Mouse (Mus musculus) limb, embryonic 10.5 days (tissue): ENCODE measurements around the gene Rnf169. TPM values are rescaled to one million over a fixed set of nuclear protein-coding genes. Genes with fewer than 3 reads are reported as not detected.

ENCODE experiments used
- DNase-seq: peaks from one replicate; pipeline ENCODE4 v3.0.0-alpha.2; 2017; ENCODE audit warnings: low spot score
- H3K27ac ChIP-seq: fragments of 300-500 bp; sonication (generic); 2 replicates; pipeline ENCODE4 v1.5.1; 2016; ENCODE audit warnings: mild to moderate bottlenecking
- H3K27me3 ChIP-seq: fragments of 300-500 bp; sonication (generic); 2 replicates; pipeline ENCODE4 v1.6.1; 2016; ENCODE audit warnings: low read depth, mild to moderate bottlenecking; ENCODE audit not compliant: poor library complexity, severe bottlenecking
- H3K36me3 ChIP-seq: fragments of 300-500 bp; sonication (generic); 2 replicates; pipeline ENCODE4 v1.6.1; 2016; ENCODE audit warnings: mild to moderate bottlenecking, moderate library complexity
- H3K4me1 ChIP-seq: fragments of 300-500 bp; sonication (generic); 2 replicates; pipeline ENCODE4 v1.6.1; 2016
- H3K4me3 ChIP-seq: fragments of 300-500 bp; sonication (generic); 2 replicates; pipeline ENCODE4 v1.5.1; 2016; ENCODE audit warnings: mild to moderate bottlenecking, moderate library complexity
- H3K9me3 ChIP-seq: fragments of 300-500 bp; sonication (generic); replicated peaks from 2 replicates; pipeline ENCODE4 v1.6.1; 2016; ENCODE audit warnings: mild to moderate bottlenecking
- WGBS: fragments of 180-500 bp; shearing (Covaris S2); methylation state at CpG from one replicate; pipeline ENCODE4 v1.1.7; 2016; 5-methylcytosine and 5-hydroxymethylcytosine counted together
- polyA plus RNA-seq: library from polyadenylated mRNA; unstranded; fragments of >200 nt; fragmentation: Nextera tagmentation; extraction: Ambion mirVana; gene quantifications from 2 replicates; pipeline ENCODE4 v1.2.1, GENCODE M21; 2016

The Rnf169 gene
- polyA plus RNA-seq, 1 experiment from 2014 or later, result 6.3 TPM

GRCm38 (mm10) chr7:99917320-99917844, 62.9 kb downstream of the Rnf169 start:
- Histone ChIP-seq H3K27me3 (peaks cover 42% of the 10 kb centered on the region), H3K27ac (no peak overlapping the region), H3K9me3 (no peaks in the 10 kb centered on the region), H3K4me1 (peaks cover 17% of the 10 kb centered on the region), H3K36me3 (peaks cover 5% of the 10 kb centered on the region), H3K4me3 (peak overlapping the region; percentile 50)
- DNase-seq, result peak; percentile 47
- 2% methylated on average over 36 of the region's 36 CpGs for WGBS

- peaks cover 42% of the 10 kb centered on the region for H3K27me3 ChIP-seq
- 6% methylated on average over 22 of the region's 22 CpGs for WGBS
- H3K9me3 ChIP-seq, result no peaks in the 10 kb centered on the region
- peak overlapping the region; percentile 50 for H3K4me3 ChIP-seq
- H3K27ac ChIP-seq, result no peak overlapping the region
- peaks cover 4% of the 10 kb centered on the region; the same call in 1 of the 2 replicates for H3K36me3 ChIP-seq
- peak; percentile 76 for DNase-seq
- peaks cover 17% of the 10 kb centered on the region for H3K4me1 ChIP-seq
These were observed 63.4 kb downstream of the Rnf169 start for GRCm38 (mm10) chr7:99916741-99917319.

GRCm38 (mm10) chr7:99915511-99915910, 64.7 kb downstream of the Rnf169 start:
- Histone ChIP-seq H3K27ac (no peak overlapping the region), H3K9me3 (no peaks in the 10 kb centered on the region), H3K27me3 (peaks cover 42% of the 10 kb centered on the region), H3K36me3 (peaks cover under 1% of the 10 kb centered on the region; the same call in 1 of the 2 replicates), H3K4me3 (no peak overlapping the region), H3K4me1 (peaks cover 17% of the 10 kb centered on the region)
- no peak for DNase-seq
- 84% methylated on average over 2 of the region's 2 CpGs for WGBS

- no peak overlapping the region for H3K4me3 ChIP-seq
- H3K27me3 ChIP-seq, result peaks cover 40% of the 10 kb centered on the region
- H3K36me3 ChIP-seq, result no peaks in the 10 kb centered on the region
- peaks cover 17% of the 10 kb centered on the region for H3K4me1 ChIP-seq
- no peak overlapping the region for H3K27ac ChIP-seq
- no peak for DNase-seq
- H3K9me3 ChIP-seq, result no peaks in the 10 kb centered on the region
- 86% methylated on average over 10 of the region's 10 CpGs for WGBS
These were observed 65.9 kb downstream of the Rnf169 start for GRCm38 (mm10) chr7:99914316-99914715.

- Histone ChIP-seq H3K4me3 (no peak overlapping the region), H3K27ac (no peak overlapping the region), H3K9me3 (no peaks in the 10 kb centered on the region), H3K36me3 (no peaks in the 10 kb centered on the region), H3K27me3 (peaks cover 8% of the 10 kb centered on the region), H3K4me1 (no peaks in the 10 kb centered on the region)
- no peak for DNase-seq
- WGBS, result 79% methylated on average over 5 of the region's 5 CpGs
These were observed 69.2 kb downstream of the Rnf169 start for GRCm38 (mm10) chr7:99911038-99911437.

GRCm38 (mm10) chr7:99907463-99907862, 72.8 kb downstream of the Rnf169 start:
- no peak for DNase-seq
- no peaks in the 10 kb centered on the region for H3K27me3 ChIP-seq
- no peaks in the 10 kb centered on the region for H3K4me1 ChIP-seq
- H3K27ac ChIP-seq, result no peak overlapping the region
- 77% methylated on average over 3 of the region's 3 CpGs for WGBS
- no peak overlapping the region for H3K4me3 ChIP-seq
- no peaks in the 10 kb centered on the region for H3K36me3 ChIP-seq
- no peaks in the 10 kb centered on the region for H3K9me3 ChIP-seq

- no peak for DNase-seq
These were observed 73.9 kb downstream of the Rnf169 start for GRCm38 (mm10) chr7:99906346-99906745.

GRCm38 (mm10) chr7:99904421-99905005, 75.7 kb downstream of the Rnf169 start:
- Histone ChIP-seq H3K4me1 (no peaks in the 10 kb centered on the region), H3K36me3 (no peaks in the 10 kb centered on the region), H3K4me3 (no peak overlapping the region), H3K27me3 (no peaks in the 10 kb centered on the region), H3K9me3 (no peaks in the 10 kb centered on the region), H3K27ac (no peak overlapping the region)
- 62% methylated on average over 3 of the region's 3 CpGs for WGBS
- no peak for DNase-seq

More at GRCm38 (mm10) chr7:99906346-99906745, 73.9 kb downstream of the Rnf169 start:
- Histone ChIP-seq H3K4me3 (no peak overlapping the region), H3K27me3 (no peaks in the 10 kb centered on the region), H3K36me3 (no peaks in the 10 kb centered on the region), H3K27ac (no peak overlapping the region), H3K9me3 (no peaks in the 10 kb centered on the region), H3K4me1 (no peaks in the 10 kb centered on the region)
- 83% methylated on average over 3 of the region's 3 CpGs for WGBS

GRCm38 (mm10) chr7:99902918-99903665, 77.2 kb downstream of the Rnf169 start:
- Histone ChIP-seq H3K27me3 (no peaks in the 10 kb centered on the region), H3K9me3 (no peaks in the 10 kb centered on the region), H3K27ac (no peak overlapping the region), H3K4me3 (no peak overlapping the region), H3K36me3 (no peaks in the 10 kb centered on the region), H3K4me1 (no peaks in the 10 kb centered on the region)
- WGBS, result 88% methylated on average over 11 of the region's 11 CpGs
- DNase-seq, result no peak

GRCm38 (mm10) chr7:99902208-99902607, 78.0 kb downstream of the Rnf169 start:
- H3K9me3 ChIP-seq, result no peaks in the 10 kb centered on the region
- H3K36me3 ChIP-seq, result no peaks in the 10 kb centered on the region
- WGBS, result 66% methylated on average over 4 of the region's 4 CpGs

GRCm38 (mm10) chr7:99896905-99897304, 83.3 kb downstream of the Rnf169 start:
- 78% methylated on average over 4 of the region's 4 CpGs for WGBS
- no peaks in the 10 kb centered on the region for H3K27me3 ChIP-seq
- H3K9me3 ChIP-seq, result no peaks in the 10 kb centered on the region
- H3K27ac ChIP-seq, result no peak overlapping the region
- H3K36me3 ChIP-seq, result no peaks in the 10 kb centered on the region
- 0 out of 2 replicates have a peak, but pooled peaks cover 2% of the 10 kb centered on the region for H3K4me1 ChIP-seq
- no peak overlapping the region for H3K4me3 ChIP-seq
- no peak for DNase-seq

More at GRCm38 (mm10) chr7:99902208-99902607, 78.0 kb downstream of the Rnf169 start:
- Histone ChIP-seq H3K27me3 (no peaks in the 10 kb centered on the region), H3K27ac (no peak overlapping the region), H3K4me3 (no peak overlapping the region), H3K4me1 (no peaks in the 10 kb centered on the region)
- DNase-seq, result no peak

- DNase-seq, result no peak
These were observed 85.8 kb downstream of the Rnf169 start for GRCm38 (mm10) chr7:99894478-99894877.

GRCm38 (mm10) chr7:99893967-99894366, 86.3 kb downstream of the Rnf169 start:
- no peaks in the 10 kb centered on the region for H3K27me3 ChIP-seq
- no peak overlapping the region for H3K27ac ChIP-seq
- WGBS, result 85% methylated on average over 3 of the region's 3 CpGs
- no peaks in the 10 kb centered on the region for H3K36me3 ChIP-seq
- H3K9me3 ChIP-seq, result no peaks in the 10 kb centered on the region
- DNase-seq, result no peak
- no peak overlapping the region for H3K4me3 ChIP-seq
- peaks cover 15% of the 10 kb centered on the region for H3K4me1 ChIP-seq

More at GRCm38 (mm10) chr7:99894478-99894877, 85.8 kb downstream of the Rnf169 start:
- WGBS, result 88% methylated on average over 6 of the region's 6 CpGs
- Histone ChIP-seq H3K27me3 (no peaks in the 10 kb centered on the region), H3K9me3 (no peaks in the 10 kb centered on the region), H3K4me3 (no peak overlapping the region), H3K4me1 (peaks cover 13% of the 10 kb centered on the region), H3K36me3 (no peaks in the 10 kb centered on the region), H3K27ac (no peak overlapping the region)
